Mouse (Mus musculus) layer of hippocampus, postnatal 36 days (tissue): Measurements from ENCODE around the gene Sigirr. TPM values are rescaled to one million over a fixed set of nuclear protein-coding genes. Genes with fewer than 3 reads are reported as not detected.

Experiments used
- DNase-seq, 2 experiments: peaks; one replicate each; pipeline ENCODE4 v3.0.0; 2022
- total RNA-seq, 2 experiments: library from RNA; stranded (reverse); gene quantifications; 2 replicates each; pipeline ENCODE4 v1.2.3; 2021

Sigirr gene
- total RNA-seq, 2 experiments from 2014 or later, result 1.7 to 2.4 TPM

GRCm38 (mm10) chr7:141096649-141097056, 3.7 kb downstream of the Sigirr start:
- no peak for DNase-seq

DNA sequence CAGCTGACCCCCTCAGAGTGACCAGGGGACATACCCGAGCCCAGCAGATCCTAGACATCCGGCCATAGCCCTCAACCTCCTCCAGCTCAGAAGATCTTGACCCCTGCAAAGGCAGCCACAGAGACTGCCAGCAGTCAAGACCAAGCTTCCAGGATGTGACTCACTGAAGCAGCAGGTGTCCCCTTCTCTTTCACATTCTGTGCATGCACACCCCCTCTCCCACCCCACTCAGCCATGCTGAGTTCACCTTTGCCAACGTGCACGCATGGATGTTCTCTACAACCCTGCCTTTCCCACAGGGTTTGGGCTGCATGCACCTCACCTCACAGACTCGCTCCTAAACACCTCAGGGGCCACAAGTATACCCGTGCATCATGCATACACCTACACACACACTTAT, 4.4 kb downstream of the Sigirr start:
- DNase-seq, result no peak

DNA sequence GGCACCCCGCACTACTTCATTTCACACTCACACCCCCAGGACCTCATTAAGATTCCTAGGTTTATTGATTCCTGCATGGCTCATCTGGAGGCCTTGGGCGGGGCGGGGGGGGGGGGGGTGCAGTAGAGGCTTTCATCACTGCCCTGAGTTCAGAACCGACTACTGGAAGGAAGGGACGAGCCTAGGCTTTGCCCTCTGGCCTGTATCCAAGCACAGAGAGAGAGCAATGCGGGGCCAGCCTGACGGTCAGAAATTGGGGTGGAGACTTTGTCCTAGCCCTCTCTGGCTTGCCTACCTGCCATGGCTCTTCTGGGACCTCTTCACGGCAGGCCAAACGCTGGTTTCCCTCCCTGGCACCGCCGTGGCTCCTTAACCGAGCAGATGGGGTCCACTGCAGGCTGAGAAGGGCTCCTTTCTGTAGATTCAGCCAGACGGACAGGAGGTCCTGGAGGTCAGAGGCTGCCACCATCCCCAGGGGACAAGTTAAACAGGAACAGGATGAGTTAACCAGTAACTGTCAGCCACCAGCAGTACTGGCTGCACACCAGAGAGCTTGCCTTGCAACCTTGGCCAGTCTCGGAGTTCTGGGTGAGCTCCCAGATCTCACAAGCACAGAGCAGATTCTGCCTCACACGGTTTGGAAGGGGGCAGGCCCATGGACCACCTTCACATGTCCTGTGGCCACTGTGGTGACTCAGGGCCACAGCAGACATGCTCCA, 5.7 kb downstream of the Sigirr start:
- DNase-seq, result no peak

- no peak for DNase-seq
Observed at GRCm38 (mm10) chr7:141093950-141094349, 6.4 kb downstream of the Sigirr start.

- peak; percentile 53 to 57 for DNase-seq
Observed at GRCm38 (mm10) chr7:141092051-141092735, 8.2 kb downstream of the Sigirr start.

DNA sequence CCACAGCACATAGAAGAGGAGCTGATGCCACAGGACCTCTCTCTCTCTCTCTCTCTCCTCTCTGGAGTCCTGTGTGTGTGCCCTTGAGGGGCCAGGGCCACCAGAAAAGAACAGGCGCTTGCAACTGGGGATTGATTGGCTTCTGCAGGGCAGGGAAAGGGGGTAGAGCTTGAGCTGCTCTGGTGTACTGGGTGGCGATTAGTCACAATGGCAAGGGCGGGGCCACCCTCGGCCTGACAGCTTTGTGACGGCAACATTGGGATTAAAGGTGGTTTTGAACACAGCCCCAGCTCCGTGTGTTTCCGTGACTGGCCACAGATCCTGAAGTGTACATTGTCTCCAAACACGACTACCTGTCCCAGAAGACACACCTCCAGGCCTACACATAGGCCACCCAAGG, 10.1 kb downstream of the Sigirr start:
- DNase-seq, result no peak

DNA sequence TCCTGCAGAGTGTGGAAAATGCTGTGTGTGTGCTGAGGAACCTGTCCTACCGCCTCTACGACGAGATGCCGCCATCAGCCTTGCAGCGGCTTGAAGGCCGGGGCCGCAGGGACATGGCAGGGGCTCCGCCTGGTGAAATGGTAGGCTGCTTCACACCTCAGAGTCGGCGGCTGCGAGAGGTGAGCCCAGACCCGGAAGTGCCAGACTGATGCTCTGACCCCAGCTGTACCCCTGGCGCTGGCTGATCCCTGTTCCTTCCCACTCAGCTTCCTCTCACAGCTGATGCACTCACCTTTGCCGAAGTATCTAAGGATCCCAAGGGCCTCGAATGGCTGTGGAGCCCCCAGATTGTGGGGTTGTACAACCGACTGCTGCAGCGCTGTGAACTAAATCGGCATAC, 11.9 kb downstream of the Sigirr start:
- DNase-seq, result no peak

DNA sequence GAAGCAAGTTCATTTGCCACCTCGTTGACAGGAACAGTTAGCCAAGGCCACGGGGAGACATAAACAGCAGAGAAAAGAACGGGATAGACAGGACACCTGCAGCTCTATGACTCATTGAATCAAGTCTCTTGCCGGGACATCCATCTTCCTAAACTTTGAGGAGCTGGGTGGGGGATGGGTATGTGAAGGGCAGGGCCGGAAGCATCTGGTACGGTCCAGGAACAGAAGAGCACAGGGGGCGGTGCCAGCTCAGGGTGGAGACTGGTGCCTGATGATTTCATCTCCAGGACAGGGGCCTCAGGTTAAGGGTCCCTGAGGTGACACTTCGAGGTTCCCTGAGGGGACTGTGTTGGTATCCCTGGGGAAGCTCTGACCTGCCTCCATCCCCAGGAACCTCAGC, 12.5 kb downstream of the Sigirr start:
- DNase-seq, result no peak

DNA sequence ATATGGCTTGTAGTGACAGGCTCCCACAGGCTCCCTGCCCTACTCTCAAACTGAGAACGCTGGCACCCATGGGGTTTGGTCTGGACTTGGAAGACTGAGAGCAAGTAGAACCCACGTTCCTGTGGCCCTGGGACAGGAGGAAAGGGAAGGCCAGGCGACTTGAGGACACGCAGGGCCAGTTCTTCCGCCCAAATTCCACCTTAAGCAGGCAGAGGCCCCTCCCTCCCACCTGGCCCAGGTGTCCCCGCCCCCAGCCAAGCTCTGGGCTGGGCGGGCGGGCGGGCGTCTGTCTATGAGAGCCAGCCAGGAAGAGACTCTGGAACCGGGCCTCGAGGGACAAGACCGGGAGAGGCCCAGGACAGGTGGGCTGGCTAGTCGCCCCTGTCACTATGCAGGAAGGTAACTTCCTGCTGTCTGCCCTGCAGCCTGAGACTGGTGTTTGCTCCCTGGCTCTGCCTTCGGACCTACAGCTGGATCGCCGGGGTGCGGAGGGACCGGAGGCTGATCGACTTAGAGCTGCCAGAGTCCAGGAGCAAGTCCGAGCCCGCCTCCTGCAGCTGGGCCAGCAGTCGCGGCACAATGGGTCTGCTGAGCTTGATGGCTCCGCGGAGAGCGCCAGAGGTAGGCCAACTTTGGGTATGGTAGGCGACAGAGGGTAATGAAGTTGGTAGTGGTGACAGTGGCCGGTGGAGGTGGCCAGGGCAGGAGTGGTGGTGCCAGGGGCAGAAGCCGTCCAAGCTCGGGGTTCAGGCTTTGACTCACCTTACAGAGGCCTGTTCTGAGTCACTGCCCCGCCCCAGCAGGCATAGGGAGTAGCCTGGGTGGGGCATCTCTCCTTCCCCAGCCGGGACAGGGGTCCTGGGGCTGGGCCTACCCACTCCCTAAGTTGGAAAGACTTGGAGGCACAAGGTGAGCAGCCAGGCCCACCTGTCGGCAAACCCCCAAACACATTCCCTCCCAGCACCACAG, 20.6 kb downstream of the Sigirr start:
- no peak for DNase-seq

- no peak for DNase-seq
Observed at GRCm38 (mm10) chr7:141078876-141079275, 21.5 kb downstream of the Sigirr start.

GRCm38 (mm10) chr7:141077841-141078240, 22.5 kb downstream of the Sigirr start, which contains the start of gene Pkp3:
Gene Pkp3 (plus strand): TSS chr7:141078218.
- no peak for DNase-seq

- no peak for DNase-seq
Observed at GRCm38 (mm10) chr7:141073782-141074181, 26.6 kb downstream of the Sigirr start.

- DNase-seq, result peak; percentile 51 to 52
Observed at GRCm38 (mm10) chr7:141072017-141072745, 28.2 kb downstream of the Sigirr start.

DNA sequence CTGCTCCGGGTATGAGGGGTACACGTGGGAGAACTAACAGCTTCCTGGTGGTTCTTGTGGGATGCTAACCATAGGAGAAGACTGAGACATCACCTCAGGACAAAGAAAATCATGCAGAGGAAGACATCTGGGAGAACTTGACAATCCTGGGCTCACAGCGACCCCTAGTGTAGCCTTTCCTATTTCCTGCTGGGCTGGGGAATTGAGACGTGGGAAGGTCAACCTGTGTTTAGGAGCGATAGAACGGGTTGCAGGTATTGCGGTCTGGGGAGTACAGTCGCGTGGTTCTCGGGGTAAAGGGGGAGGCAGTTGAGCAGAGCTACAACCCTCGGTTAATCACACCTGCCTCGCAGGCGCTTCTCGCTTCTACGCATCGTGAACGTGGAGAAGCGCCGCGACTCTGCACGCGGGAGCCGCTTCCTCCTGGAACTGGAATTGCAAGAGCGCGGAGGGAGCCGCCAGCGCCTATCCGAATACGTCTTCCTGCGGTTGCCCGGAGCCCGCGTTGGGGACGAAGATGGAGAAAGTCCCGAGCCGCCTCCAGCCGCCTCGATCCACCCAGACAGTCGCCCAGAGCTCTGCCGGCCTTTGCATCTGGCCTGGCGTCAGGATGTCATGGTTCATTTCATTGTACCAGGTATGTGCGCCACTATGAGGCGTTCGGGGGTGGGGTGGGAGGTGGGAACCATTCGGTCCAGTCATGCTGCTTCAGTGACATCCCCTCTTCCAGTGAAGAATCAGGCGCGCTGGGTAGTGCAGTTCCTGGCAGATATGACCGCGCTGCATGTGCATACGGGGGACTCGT, 30.1 kb downstream of the Sigirr start:
- peak; percentile 71 to 73 for DNase-seq

DNA sequence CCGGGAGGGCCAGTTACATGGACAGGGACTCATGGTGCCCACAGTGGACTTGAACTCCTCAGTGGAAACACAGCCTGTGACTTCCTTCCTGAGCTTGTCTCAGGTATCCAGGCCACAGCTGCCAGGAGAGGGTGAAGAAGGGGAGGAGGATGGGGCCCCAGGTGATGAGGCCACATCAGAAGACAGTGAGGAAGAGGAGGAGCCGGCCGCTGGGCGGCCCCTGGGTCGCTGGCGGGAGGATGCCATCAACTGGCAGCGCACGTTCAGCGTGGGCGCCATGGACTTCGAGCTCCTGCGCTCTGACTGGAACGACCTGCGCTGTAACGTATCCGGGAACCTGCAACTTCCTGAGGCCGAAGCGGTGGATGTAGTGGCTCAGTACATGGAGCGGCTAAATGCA, 32.0 kb downstream of the Sigirr start:
- no peak for DNase-seq

GRCm38 (mm10) chr7:141064576-141064975, 35.8 kb downstream of the Sigirr start:
- no peak for DNase-seq

DNA sequence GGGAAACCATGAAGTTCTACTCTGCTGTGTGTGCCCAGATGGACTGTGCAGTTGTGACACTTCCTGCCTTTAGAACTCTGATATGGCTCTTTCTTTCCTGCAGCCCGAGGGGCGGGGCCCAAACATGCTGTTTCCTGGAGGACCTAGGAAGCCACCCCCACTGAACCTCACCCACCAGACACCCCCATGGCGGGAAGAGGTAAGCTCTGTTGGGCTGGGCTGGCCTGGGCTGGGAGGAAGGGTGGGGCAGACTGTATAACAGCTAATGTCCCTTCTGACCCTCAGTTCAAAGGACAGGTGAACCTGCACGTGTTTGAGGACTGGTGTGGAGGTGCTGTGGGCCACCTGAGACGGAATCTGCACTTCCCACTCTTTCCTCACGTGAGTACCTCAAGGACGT, 36.2 kb downstream of the Sigirr start:
- no peak for DNase-seq

DNA sequence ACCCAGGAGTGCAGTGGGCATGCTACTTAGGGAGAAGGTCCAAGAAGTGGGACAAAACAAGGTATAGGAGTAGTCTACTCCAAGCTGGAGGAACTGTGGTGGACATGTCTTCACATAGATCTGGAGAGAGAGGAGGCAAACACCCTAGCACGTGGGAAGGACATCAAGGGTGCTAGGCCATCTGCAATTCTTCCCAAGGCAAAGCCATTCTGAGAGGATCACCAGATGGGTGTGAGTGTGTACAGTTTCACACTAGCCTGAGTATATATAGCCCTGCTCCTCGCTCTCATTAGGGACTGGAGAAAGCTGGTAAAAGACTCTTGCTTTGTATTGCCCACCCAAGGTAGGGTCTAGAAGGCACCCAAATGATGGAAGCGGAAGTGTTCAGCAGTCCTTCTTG, 37.0 kb downstream of the Sigirr start:
- no peak for DNase-seq

DNA sequence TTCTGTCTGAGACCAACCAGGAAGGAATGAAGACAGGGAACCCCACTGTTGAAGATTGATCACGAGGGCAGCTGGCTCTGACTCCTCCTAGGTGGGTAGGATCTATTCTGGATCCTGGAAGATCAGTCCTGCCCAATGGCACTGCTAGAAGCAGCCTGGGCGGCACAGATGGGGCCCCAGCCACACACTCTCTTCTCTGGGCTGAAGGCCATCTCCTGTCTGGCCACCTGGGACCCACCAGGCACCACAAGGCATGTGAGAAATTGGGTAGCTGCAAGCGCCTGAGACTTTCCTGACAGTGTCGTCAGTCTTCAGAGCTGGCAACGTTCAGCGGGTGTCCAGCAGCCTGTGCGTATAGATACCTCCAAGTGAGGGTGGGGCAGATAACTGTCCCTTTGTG, 37.8 kb downstream of the Sigirr start:
- no peak for DNase-seq

GRCm38 (mm10) chr7:141061269-141061692, 39.1 kb downstream of the Sigirr start:
- no peak for DNase-seq
